Comparison of ENCODE assay signal across 8 mouse cellular contexts in genomic region chr15:81938246-81938645, GRCm38 (mm10). TPM values are rescaled to one million over a fixed set of nuclear protein-coding genes. Genes with fewer than 3 reads are reported as not detected.
DNase-seq lines count a peak whose midpoint lies in the region; ATAC-seq and TF ChIP-seq lines count a peak whose summit lies in the region.

No protein-coding gene starts in this region.

- WGBS in thymus, adult 2 months, result 55% methylated on average over 2 of the region's 2 CpGs
- 22% methylated on average over 2 of the region's 2 CpGs for WGBS in forebrain, embryonic 10.5 days
- WGBS in intestine, postnatal 0 days, result 51% methylated on average over 2 of the region's 2 CpGs
- WGBS in midbrain, embryonic 10.5 days, result 26% methylated on average over 2 of the region's 2 CpGs

- H3K4me2 ChIP-seq in intestine, postnatal 0 days (replicated peaks; ENCODE audit: low read depth), result no peak overlapping the region

- peak; percentile 26 for DNase-seq in thymus, adult 2 months
- no peak for DNase-seq in thymus, adult 18-20 months
- peak; percentile 56 for DNase-seq in forebrain, embryonic 10.5 days (ENCODE audit: extremely low spot score, low spot score)
- DNase-seq in midbrain, embryonic 10.5 days (ENCODE audit: low spot score), result peak; percentile 55
- DNase-seq in thymus, postnatal 10 days (ENCODE audit: low spot score in 2 of 2), result peak; percentile 15 to 36
- no peak for DNase-seq in ovary, postnatal 14 days (ENCODE audit: low spot score)

- no peaks in the 10 kb centered on the region for H3K27me3 ChIP-seq in thymus, adult 2 months (ENCODE audit: control insufficient read depth, insufficient read depth, low read length)
- peaks cover 24% of the 10 kb centered on the region for H3K27me3 ChIP-seq in forebrain, embryonic 10.5 days (ENCODE audit: poor library complexity, severe bottlenecking)
- peaks cover 13% of the 10 kb centered on the region; the same call in 1 of the 2 replicates for H3K27me3 ChIP-seq in intestine, postnatal 0 days (replicated peaks; ENCODE audit: control insufficient read depth, insufficient read depth, low read length)
- H3K27me3 ChIP-seq in midbrain, embryonic 10.5 days (ENCODE audit: low read depth, poor library complexity, severe bottlenecking), result peaks cover 17% of the 10 kb centered on the region

- no peak; the same call in 1 of the 2 replicates for ATAC-seq in intestine, postnatal 0 days

- TF ChIP-seq CTCF in thymus, adult 2 months (IDR thresholded peaks at IDR 0.05; ENCODE audit: borderline replicate concordance, control insufficient read depth, extremely low read depth, insufficient read depth, low read length, poor library complexity), result peak; percentile 69; the same call in 1 of the 2 replicates
- TF ChIP-seq CTCF in bone marrow macrophage, adult 2 months (IDR thresholded peaks at IDR 0.05; ENCODE audit: low read depth, low read length), result peak; percentile 67
- TF ChIP-seq CTCF in intestine, postnatal 0 days (IDR thresholded peaks at IDR 0.05; ENCODE audit: low read depth), result peak; percentile 78

- peaks cover 7% of the 10 kb centered on the region for H3K4me1 ChIP-seq in thymus, adult 2 months (replicated peaks; ENCODE audit: control insufficient read depth, insufficient read depth, low read length)
- H3K4me1 ChIP-seq in bone marrow macrophage, adult 2 months (ENCODE audit: control insufficient read depth, insufficient read depth, low read length), result peaks cover 16% of the 10 kb centered on the region
- peaks cover 45% of the 10 kb centered on the region for H3K4me1 ChIP-seq in forebrain, embryonic 10.5 days
- 0 out of 2 replicates have a peak, but pooled peaks cover 2% of the 10 kb centered on the region for H3K4me1 ChIP-seq in intestine, postnatal 0 days (replicated peaks; ENCODE audit: control insufficient read depth, insufficient read depth, low read length)
- H3K4me1 ChIP-seq in midbrain, embryonic 10.5 days, result peaks cover 46% of the 10 kb centered on the region

- no peak overlapping the region for H3K27ac ChIP-seq in thymus, adult 2 months (ENCODE audit: control insufficient read depth, insufficient read depth, low read length)
- H3K27ac ChIP-seq in bone marrow macrophage, adult 2 months (ENCODE audit: insufficient read depth, low read depth, low read length), result no peak overlapping the region
- peak overlapping the region; percentile 26 for H3K27ac ChIP-seq in forebrain, embryonic 10.5 days
- no peak overlapping the region for H3K27ac ChIP-seq in intestine, postnatal 0 days (ENCODE audit: low read depth, low read length)
- peak overlapping the region; percentile 76; the same call in 1 of the 2 replicates for H3K27ac ChIP-seq in midbrain, embryonic 10.5 days (replicated peaks)

- H3K36me3 ChIP-seq in thymus, adult 2 months (ENCODE audit: control insufficient read depth, insufficient read depth, low read length), result no peaks in the 10 kb centered on the region
- H3K36me3 ChIP-seq in forebrain, embryonic 10.5 days (replicated peaks), result no peaks in the 10 kb centered on the region
- H3K36me3 ChIP-seq in intestine, postnatal 0 days (ENCODE audit: control insufficient read depth, insufficient read depth), result no peaks in the 10 kb centered on the region
- H3K36me3 ChIP-seq in midbrain, embryonic 10.5 days, result no peaks in the 10 kb centered on the region

- no peak overlapping the region for H3K9ac ChIP-seq in intestine, postnatal 0 days (ENCODE audit: low read depth, low read length)

- H3K9me3 ChIP-seq in forebrain, embryonic 10.5 days, result no peaks in the 10 kb centered on the region
- no peaks in the 10 kb centered on the region for H3K9me3 ChIP-seq in intestine, postnatal 0 days (ENCODE audit: control insufficient read depth)
- no peaks in the 10 kb centered on the region for H3K9me3 ChIP-seq in midbrain, embryonic 10.5 days (replicated peaks)

- no peak overlapping the region for H3K4me3 ChIP-seq in thymus, adult 2 months (ENCODE audit: control insufficient read depth, insufficient read depth, low read length)
- H3K4me3 ChIP-seq in bone marrow macrophage, adult 2 months (ENCODE audit: insufficient read depth, low read length), result no peak overlapping the region
- peak overlapping the region; percentile 57; the same call in 1 of the 2 replicates for H3K4me3 ChIP-seq in forebrain, embryonic 10.5 days
- H3K4me3 ChIP-seq in intestine, postnatal 0 days (ENCODE audit: low read depth, low read length), result no peak overlapping the region
- H3K4me3 ChIP-seq in midbrain, embryonic 10.5 days, result peak overlapping the region; percentile 59

- no peak for TF ChIP-seq POLR2A in thymus, adult 2 months (IDR thresholded peaks at IDR 0.05; ENCODE audit: control insufficient read depth, extremely low read depth, insufficient read depth, low read length, poor library complexity)
- no peak for TF ChIP-seq POLR2A in bone marrow macrophage, adult 2 months (IDR thresholded peaks at IDR 0.05; ENCODE audit: borderline replicate concordance, low read depth, low read length)

RNA-seq across cellular contexts. Expression of gene Csdc2, which starts 1.7 kb away (rescaled TPM):
- polyA plus RNA-seq in thymus, adult 2 months (2012; rRNA removed), result 1.9 and 6.8 TPM in 2 replicates
- polyA plus RNA-seq in bone marrow macrophage, adult 2 months (2012; ENCODE audit: insufficient read depth, insufficient read length, missing spikeins), result 0.29 TPM in 1 of 2 replicates, not detected in the other
- 9.2 and 10.7 TPM in 2 replicates for polyA plus RNA-seq in forebrain, embryonic 10.5 days (2016; fragmentation: Nextera tagmentation; extraction: Ambion mirVana)
- polyA plus RNA-seq in intestine, postnatal 0 days (2015; fragmentation: Nextera tagmentation; extraction: Ambion mirVana), result 4.4 and 4.9 TPM in 2 replicates
- 13.8 and 20.6 TPM in 2 replicates for polyA plus RNA-seq in midbrain, embryonic 10.5 days (2016; fragmentation: Nextera tagmentation; extraction: Ambion mirVana)

RNA-seq across cellular contexts. Expression of gene Polr3h, which starts 12.2 kb away (rescaled TPM):
- 16.7 and 17.5 TPM in 2 replicates for polyA plus RNA-seq in thymus, adult 2 months (2012; rRNA removed)
- polyA plus RNA-seq in bone marrow macrophage, adult 2 months (2012; ENCODE audit: insufficient read depth, insufficient read length, missing spikeins), result 6.0 and 6.8 TPM in 2 replicates
- 84.0 and 90.8 TPM in 2 replicates for polyA plus RNA-seq in forebrain, embryonic 10.5 days (2016; fragmentation: Nextera tagmentation; extraction: Ambion mirVana)
- 114 and 123 TPM in 2 replicates for polyA plus RNA-seq in intestine, postnatal 0 days (2015; fragmentation: Nextera tagmentation; extraction: Ambion mirVana)
- polyA plus RNA-seq in midbrain, embryonic 10.5 days (2016; fragmentation: Nextera tagmentation; extraction: Ambion mirVana), result 76.2 and 80.8 TPM in 2 replicates

RNA-seq across cellular contexts. Expression of gene Pmm1, which starts 22.5 kb away (rescaled TPM):
- 64.1 and 68.7 TPM in 2 replicates for polyA plus RNA-seq in thymus, adult 2 months (2012; rRNA removed)
- 16.7 and 20.7 TPM in 2 replicates for polyA plus RNA-seq in bone marrow macrophage, adult 2 months (2012; ENCODE audit: insufficient read depth, insufficient read length, missing spikeins)
- polyA plus RNA-seq in forebrain, embryonic 10.5 days (2016; fragmentation: Nextera tagmentation; extraction: Ambion mirVana), result 37.1 and 39.3 TPM in 2 replicates
- polyA plus RNA-seq in intestine, postnatal 0 days (2015; fragmentation: Nextera tagmentation; extraction: Ambion mirVana), result 14.5 and 15.8 TPM in 2 replicates
- polyA plus RNA-seq in midbrain, embryonic 10.5 days (2016; fragmentation: Nextera tagmentation; extraction: Ambion mirVana), result 31.9 and 34.9 TPM in 2 replicates

RNA-seq across cellular contexts. Expression of gene 1700029P11Rik, which starts 42.1 kb away (rescaled TPM):
- not detected in 2 replicates for polyA plus RNA-seq in thymus, adult 2 months (2012; rRNA removed)
- not detected in 2 replicates for polyA plus RNA-seq in bone marrow macrophage, adult 2 months (2012; ENCODE audit: insufficient read depth, insufficient read length, missing spikeins)
- not detected in 2 replicates for polyA plus RNA-seq in forebrain, embryonic 10.5 days (2016; fragmentation: Nextera tagmentation; extraction: Ambion mirVana)
- polyA plus RNA-seq in intestine, postnatal 0 days (2015; fragmentation: Nextera tagmentation; extraction: Ambion mirVana), result not detected in 2 replicates
- polyA plus RNA-seq in midbrain, embryonic 10.5 days (2016; fragmentation: Nextera tagmentation; extraction: Ambion mirVana), result not detected in 2 replicates

RNA-seq across cellular contexts. Expression of gene Xrcc6, which starts 49.4 kb away (rescaled TPM):
- polyA plus RNA-seq in thymus, adult 2 months (2012; rRNA removed), result 183 and 225 TPM in 2 replicates
- polyA plus RNA-seq in bone marrow macrophage, adult 2 months (2012; ENCODE audit: insufficient read depth, insufficient read length, missing spikeins), result 20.0 and 21.0 TPM in 2 replicates
- polyA plus RNA-seq in forebrain, embryonic 10.5 days (2016; fragmentation: Nextera tagmentation; extraction: Ambion mirVana), result 90.8 and 94.9 TPM in 2 replicates
- polyA plus RNA-seq in intestine, postnatal 0 days (2015; fragmentation: Nextera tagmentation; extraction: Ambion mirVana), result 22.6 and 23.2 TPM in 2 replicates
- 68.6 and 75.1 TPM in 2 replicates for polyA plus RNA-seq in midbrain, embryonic 10.5 days (2016; fragmentation: Nextera tagmentation; extraction: Ambion mirVana)

Comparison
In these comparisons a context has a peak if more than half of its experiments do, and no peak if none do; other contexts are left out.
1. DNase-seq: peak in thymus, adult 2 months (single experiment), forebrain, embryonic 10.5 days (single experiment), midbrain, embryonic 10.5 days (single experiment) and thymus, postnatal 10 days (2 of 2); none in thymus, adult 18-20 months (0 of 2) and ovary, postnatal 14 days (single experiment).
2. H3K27ac ChIP-seq: peak in forebrain, embryonic 10.5 days (single experiment) and midbrain, embryonic 10.5 days (single experiment); none in thymus, adult 2 months (single experiment), bone marrow macrophage, adult 2 months (single experiment) and intestine, postnatal 0 days (single experiment).
3. H3K4me3 ChIP-seq: peak in forebrain, embryonic 10.5 days (single experiment) and midbrain, embryonic 10.5 days (single experiment); none in thymus, adult 2 months (single experiment), bone marrow macrophage, adult 2 months (single experiment) and intestine, postnatal 0 days (single experiment).
4. Peak in every context shown above with its lines, with median percentiles within 50 percentile points of each other: CTCF ChIP-seq.